Mouse (Mus musculus) hindbrain, embryonic 10.5 days (tissue): ENCODE data around the gene Cyp2c68. TPM values are rescaled to one million over a fixed set of nuclear protein-coding genes. Genes with fewer than 3 reads are reported as not detected.
"Not testable (repeated sequence)": the region's sequence is repeated elsewhere in the genome, so short reads cannot be mapped to it uniquely, and the experiment has no call there.

Experiments used
- DNase-seq: peaks from one replicate; pipeline ENCODE4 v3.0.0-alpha.2; 2017; ENCODE audit warnings: low spot score
- H3K27ac ChIP-seq: fragments of 300-500 bp; sonication (generic); 2 replicates; pipeline ENCODE4 v1.5.1; 2016; ENCODE audit warnings: mild to moderate bottlenecking, moderate library complexity
- H3K27me3 ChIP-seq: fragments of 300-500 bp; sonication (generic); 2 replicates; pipeline ENCODE4 v1.6.1; 2016; ENCODE audit warnings: mild to moderate bottlenecking; ENCODE audit not compliant: poor library complexity, insufficient read depth, severe bottlenecking
- H3K36me3 ChIP-seq: fragments of 300-500 bp; sonication (generic); 2 replicates; pipeline ENCODE4 v1.6.1; 2016; ENCODE audit warnings: mild to moderate bottlenecking, moderate library complexity
- H3K4me1 ChIP-seq: fragments of 300-500 bp; sonication (generic); replicated peaks from 2 replicates; pipeline ENCODE4 v1.6.1; 2016; ENCODE audit warnings: mild to moderate bottlenecking
- H3K4me3 ChIP-seq: fragments of 300-500 bp; sonication (generic); 2 replicates; pipeline ENCODE4 v1.5.1; 2016; ENCODE audit warnings: mild to moderate bottlenecking, moderate library complexity
- H3K9me3 ChIP-seq: fragments of 300-500 bp; sonication (generic); 2 replicates; pipeline ENCODE4 v1.6.1; 2016; ENCODE audit warnings: mild to moderate bottlenecking, moderate library complexity
- WGBS: fragments of 180-500 bp; shearing (Covaris S2); methylation state at CpG from one replicate; pipeline ENCODE4 v1.1.7; 2016; 5-methylcytosine and 5-hydroxymethylcytosine counted together
- polyA plus RNA-seq: library from polyadenylated mRNA; unstranded; fragments of >200 nt; fragmentation: Nextera tagmentation; extraction: Ambion mirVana; gene quantifications from 2 replicates; pipeline ENCODE4 v1.2.1, GENCODE M21; 2016

Cyp2c68 gene
- not detected in 2 replicates for polyA plus RNA-seq

DNA sequence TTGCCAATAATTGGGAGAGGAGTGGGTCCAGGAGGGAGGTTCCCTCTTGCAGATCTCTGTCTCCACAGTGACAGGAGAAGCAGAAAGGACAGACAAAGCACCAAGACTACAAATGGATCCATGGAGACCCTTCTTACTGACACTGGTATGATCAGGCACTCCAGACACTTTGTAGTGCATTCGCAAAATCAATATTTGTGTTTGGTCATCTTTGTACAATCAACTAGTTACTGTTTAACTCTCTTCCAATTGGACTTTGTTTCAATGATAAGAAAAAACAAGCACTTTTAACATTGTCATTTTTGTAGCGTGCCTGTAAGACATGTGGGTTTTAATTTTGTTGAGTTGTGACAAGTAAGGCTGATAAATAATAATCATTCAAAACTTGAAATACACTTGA is at the start of gene Cyp2c68:
Gene Cyp2c68, minus strand, starts transcription at position 135 of the 400 bp plus-strand sequence.
- Histone ChIP-seq H3K36me3 (no peaks in the 10 kb centered on the region), H3K27ac (no peak within 1 kb of the TSS), H3K9me3 (no peaks in the 10 kb centered on the region), H3K27me3 (no peaks in the 10 kb centered on the region), H3K4me3 (no peak within 1 kb of the TSS), H3K4me1 (no peaks in the 10 kb centered on the region)
- WGBS, result 85% methylated on average over 2 of the region's 2 CpGs
- no peak for DNase-seq

DNA sequence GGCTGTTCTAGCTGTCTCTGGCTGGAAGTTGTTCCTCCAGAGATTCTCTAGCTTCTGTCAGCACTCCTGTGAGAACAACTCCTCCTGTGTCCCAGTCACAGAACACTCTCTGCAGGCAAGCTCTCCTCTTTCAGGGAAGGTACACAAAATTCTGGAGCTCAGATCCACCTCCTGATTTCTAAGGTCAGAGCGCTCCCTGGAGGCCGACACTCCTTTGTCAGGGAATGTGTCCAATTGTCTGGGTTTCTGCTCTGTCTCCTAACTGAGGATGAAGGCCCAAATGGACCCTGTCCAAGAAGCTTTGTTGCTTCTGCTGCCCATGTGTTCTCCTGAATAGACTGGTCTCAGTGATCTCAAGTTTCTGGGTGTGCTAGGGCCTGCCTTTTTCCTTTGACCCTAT is 44.6 kb upstream of the Cyp2c68 start:
- not testable (repeated sequence) for H3K27ac ChIP-seq, H3K9me3 ChIP-seq, H3K4me1 ChIP-seq, H3K4me3 ChIP-seq, H3K36me3 ChIP-seq, H3K27me3 ChIP-seq, DNase-seq
- 68% methylated on average over 2 of the region's 2 CpGs for WGBS

DNA sequence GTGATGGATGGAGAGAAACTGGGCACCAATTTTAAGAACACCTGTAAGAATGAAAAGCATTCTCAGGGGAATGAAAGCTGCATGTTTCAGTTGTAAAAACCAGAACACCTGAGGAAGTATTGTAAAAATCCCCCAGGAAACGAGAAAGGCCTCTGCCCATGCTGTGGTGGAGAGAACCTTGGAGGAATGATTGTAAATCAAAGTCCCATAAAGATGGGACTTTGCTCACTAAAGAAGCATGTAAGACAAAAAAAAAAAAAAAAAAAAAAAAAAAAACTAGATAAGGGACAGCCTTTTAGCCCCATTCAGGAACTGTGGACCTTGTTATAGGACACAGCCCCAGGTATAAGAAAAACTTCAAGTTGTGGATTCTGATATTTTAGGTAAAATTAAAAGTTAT is 4.5 kb upstream of the Cyp2c68 start:
- H3K27me3 ChIP-seq, result no peaks in the 10 kb centered on the region
- no peaks in the 10 kb centered on the region for H3K36me3 ChIP-seq
- H3K27ac ChIP-seq, result no peak overlapping the region
- 74% methylated on average over 1 of the region's 1 CpGs for WGBS
- H3K4me3 ChIP-seq, result no peak overlapping the region
- DNase-seq, result no peak
- H3K9me3 ChIP-seq, result no peaks in the 10 kb centered on the region
- H3K4me1 ChIP-seq, result no peaks in the 10 kb centered on the region

DNA sequence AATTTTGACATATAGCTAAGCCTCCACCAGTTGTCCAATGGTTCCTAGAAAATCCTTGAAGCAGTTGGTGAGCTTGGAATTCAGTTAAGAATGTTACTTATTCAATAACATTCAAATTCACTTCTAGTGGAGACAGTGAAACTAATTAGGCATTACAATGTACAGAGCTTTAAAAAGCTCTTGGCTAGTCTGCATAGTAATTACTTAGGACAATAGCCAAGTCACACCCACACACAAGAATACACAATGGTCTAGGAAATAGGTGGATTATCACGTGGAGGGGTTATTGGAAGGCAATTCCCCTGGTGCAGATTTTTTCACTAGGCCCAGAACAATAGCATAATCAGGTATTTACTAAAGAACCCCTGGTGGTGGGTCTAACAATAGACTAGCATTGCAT is 3.5 kb upstream of the Cyp2c68 start:
- not testable (repeated sequence) for H3K9me3 ChIP-seq, H3K36me3 ChIP-seq, H3K4me3 ChIP-seq, H3K27ac ChIP-seq, H3K27me3 ChIP-seq, DNase-seq, H3K4me1 ChIP-seq
- WGBS, result 76% methylated on average over 1 of the region's 1 CpGs

DNA sequence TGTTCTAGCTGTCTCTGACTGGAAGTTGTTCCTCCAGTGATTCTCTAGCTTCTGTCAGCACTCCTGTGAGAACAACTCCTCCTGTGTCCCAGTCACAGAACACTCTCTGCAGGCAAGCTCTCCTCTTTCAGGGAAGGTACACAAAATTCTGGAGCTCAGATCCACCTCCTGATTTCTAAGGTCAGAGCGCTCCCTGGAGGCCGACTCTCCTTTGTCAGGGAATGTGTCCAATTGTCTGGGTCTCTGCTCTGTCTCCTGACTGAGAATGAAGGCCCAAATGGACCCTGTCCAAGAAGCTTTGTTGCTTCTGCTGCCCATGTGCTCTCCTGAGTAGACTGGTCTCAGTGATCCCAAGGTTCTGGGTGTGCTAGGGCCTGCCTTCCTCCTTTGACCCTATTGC is 29.7 kb downstream of the Cyp2c68 start:
- not testable (repeated sequence) for H3K27me3 ChIP-seq, H3K4me3 ChIP-seq, H3K4me1 ChIP-seq, DNase-seq, H3K9me3 ChIP-seq, H3K27ac ChIP-seq, H3K36me3 ChIP-seq
- 81% methylated on average over 2 of the region's 2 CpGs for WGBS

DNA sequence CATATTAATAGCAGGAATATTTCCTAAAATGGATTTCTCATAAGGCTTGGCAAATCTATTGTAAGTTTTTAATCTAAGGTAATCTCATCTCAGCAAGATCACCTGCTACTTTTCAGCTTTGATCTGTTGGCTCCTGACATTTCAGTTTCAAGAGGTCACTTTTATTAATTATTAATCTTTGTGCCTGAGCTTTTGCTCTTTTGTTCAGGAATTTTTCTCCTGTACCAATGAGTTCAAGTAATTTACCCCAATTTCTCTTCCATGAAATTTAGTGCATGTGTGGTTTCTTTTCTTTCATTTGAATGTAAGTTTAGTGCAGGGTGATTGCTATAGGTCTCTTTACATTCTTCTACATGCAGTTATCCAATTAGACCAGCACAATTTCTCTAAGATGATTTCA is 75.2 kb downstream of the Cyp2c68 start:
- DNase-seq, H3K27ac ChIP-seq, H3K36me3 ChIP-seq, H3K4me3 ChIP-seq, H3K9me3 ChIP-seq, H3K4me1 ChIP-seq, H3K27me3 ChIP-seq: not testable (repeated sequence)

DNA sequence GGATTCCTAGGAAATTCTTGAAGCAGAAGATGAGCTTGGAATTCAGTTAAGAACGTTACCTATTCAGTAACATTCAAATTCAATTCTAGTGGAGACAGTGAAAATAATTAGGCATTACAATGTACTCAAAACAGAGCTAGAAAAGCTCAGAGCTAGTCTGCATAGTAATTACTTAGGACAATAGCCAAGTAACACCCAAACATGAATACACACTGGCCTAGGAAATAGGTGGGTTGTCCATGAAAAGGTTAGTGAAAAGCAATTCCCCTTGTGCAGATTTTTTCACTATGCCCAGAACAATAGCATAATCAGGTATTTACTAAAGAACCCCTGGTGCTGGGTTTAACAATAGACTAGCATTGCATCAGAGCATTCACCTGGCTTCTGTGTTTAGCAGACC is 88.5 kb downstream of the Cyp2c68 start:
- DNase-seq, result no peak
- H3K27me3 ChIP-seq, result no peaks in the 10 kb centered on the region
- H3K9me3 ChIP-seq, result peaks cover 20% of the 10 kb centered on the region
- no peak overlapping the region for H3K27ac ChIP-seq
- 49% methylated on average over 1 of the region's 1 CpGs for WGBS
- H3K4me3 ChIP-seq, result no peak overlapping the region
- no peaks in the 10 kb centered on the region for H3K36me3 ChIP-seq
- no peaks in the 10 kb centered on the region for H3K4me1 ChIP-seq

DNA sequence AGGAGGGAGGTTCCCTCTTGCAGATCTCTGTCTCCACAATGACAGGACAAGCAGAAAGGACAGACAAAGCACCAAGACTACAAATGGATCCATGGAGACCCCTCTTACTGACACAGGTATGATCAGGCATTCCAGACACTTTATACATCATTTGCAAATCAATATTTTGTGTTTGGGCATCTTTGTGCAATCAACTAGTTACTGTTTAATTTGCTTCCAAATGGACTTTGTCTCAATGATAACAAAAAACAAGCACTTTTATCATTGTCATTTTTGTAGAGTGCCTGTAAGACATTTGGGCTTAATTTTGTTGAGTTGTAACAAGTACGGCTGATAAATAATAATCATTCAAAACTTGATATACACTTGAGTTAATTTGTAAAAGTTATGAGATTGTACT is 91.9 kb downstream of the Cyp2c68 start, which contains the start of gene Cyp2c67:
Gene Cyp2c67, minus strand, starts transcription at position 114 of the 400 bp plus-strand sequence.
- WGBS, result 95% methylated on average over 1 of the region's 1 CpGs
- Histone ChIP-seq H3K9me3 (peaks cover 17% of the 10 kb centered on the region; the same call in 1 of the 2 replicates), H3K27me3 (no peaks in the 10 kb centered on the region), H3K4me3 (no peak within 1 kb of the TSS), H3K36me3 (no peaks in the 10 kb centered on the region), H3K27ac (no peak within 1 kb of the TSS), H3K4me1 (no peaks in the 10 kb centered on the region)
- DNase-seq, result no peak

DNA sequence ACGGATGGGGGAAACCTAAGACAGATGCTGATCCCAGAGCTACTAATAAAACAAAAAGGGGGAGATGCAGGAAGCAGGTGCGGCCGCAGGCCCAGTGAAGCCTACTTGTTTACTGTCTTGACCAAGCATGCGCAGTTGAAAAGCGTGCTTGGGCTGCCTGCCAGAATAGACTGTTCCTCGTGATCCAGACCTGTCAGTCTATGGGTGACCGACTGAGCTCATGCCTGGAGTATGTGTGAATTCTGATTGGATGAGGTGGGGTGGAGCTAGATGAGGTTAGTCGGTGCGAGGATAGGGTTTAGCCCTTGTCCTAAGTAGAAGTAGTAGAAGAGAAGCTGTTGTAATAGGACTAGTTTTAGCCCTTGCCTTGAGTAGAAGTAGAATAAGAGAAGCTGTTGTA is 93.3 kb downstream of the Cyp2c68 start:
- WGBS, result 88% methylated on average over 9 of the region's 9 CpGs
- DNase-seq, result no peak
- Histone ChIP-seq H3K36me3 (no peaks in the 10 kb centered on the region), H3K27me3 (no peaks in the 10 kb centered on the region), H3K9me3 (peaks cover 14% of the 10 kb centered on the region; the same call in 1 of the 2 replicates), H3K27ac (no peak overlapping the region), H3K4me3 (no peak overlapping the region), H3K4me1 (no peaks in the 10 kb centered on the region)

DNA sequence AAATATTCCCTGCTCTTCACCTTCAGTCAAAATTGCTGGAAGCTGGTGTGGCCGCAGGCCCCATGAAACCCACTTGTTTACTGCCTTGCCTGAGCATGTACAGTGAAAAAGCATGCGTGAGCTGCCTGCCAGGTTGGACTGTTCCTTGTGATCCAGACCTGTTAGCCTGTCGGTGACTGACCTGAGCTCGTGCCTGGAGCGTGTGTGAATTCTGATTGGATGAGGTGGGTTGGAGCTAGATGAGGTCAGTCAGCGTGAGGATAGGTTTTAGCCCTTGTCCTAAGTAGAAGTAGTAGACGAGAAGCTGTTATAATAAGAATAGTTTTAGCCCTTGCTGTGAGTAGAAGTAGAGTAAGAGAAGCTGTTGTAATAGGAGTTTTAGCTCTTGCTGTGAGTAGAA is 96.3 kb downstream of the Cyp2c68 start:
- H3K4me1 ChIP-seq, H3K27me3 ChIP-seq, H3K27ac ChIP-seq, DNase-seq, H3K4me3 ChIP-seq, H3K36me3 ChIP-seq: not testable (repeated sequence)
- WGBS, result 90% methylated on average over 7 of the region's 7 CpGs
- peaks cover 14% of the 10 kb centered on the region; the same call in 1 of the 2 replicates for H3K9me3 ChIP-seq

Other genes starting within 250 kb of the Cyp2c68 start
- gene Cyp2c39, start 230.2 kb downstream of the Cyp2c68 start, polyA plus RNA-seq, result not detected in 2 replicates
- not detected in 2 replicates for gene Cyp2c67, start 92.0 kb downstream of the Cyp2c68 start, polyA plus RNA-seq
- not detected in 2 replicates for gene Cyp2c40, start 71.8 kb upstream of the Cyp2c68 start, polyA plus RNA-seq
- gene Cyp2c69, start 145.7 kb upstream of the Cyp2c68 start, polyA plus RNA-seq, result not detected in 2 replicates